Mouse (Mus musculus) mature B cell (primary cell): ENCODE results near the gene Lemd1.

Experiments used
- in situ Hi-C: fragments of 300-500 bp; cut with MboI; formaldehyde crosslinking; loops from 2 replicates; pipeline ENCODE4 v1.14.3; 2019

The Lemd1 gene

DNA sequence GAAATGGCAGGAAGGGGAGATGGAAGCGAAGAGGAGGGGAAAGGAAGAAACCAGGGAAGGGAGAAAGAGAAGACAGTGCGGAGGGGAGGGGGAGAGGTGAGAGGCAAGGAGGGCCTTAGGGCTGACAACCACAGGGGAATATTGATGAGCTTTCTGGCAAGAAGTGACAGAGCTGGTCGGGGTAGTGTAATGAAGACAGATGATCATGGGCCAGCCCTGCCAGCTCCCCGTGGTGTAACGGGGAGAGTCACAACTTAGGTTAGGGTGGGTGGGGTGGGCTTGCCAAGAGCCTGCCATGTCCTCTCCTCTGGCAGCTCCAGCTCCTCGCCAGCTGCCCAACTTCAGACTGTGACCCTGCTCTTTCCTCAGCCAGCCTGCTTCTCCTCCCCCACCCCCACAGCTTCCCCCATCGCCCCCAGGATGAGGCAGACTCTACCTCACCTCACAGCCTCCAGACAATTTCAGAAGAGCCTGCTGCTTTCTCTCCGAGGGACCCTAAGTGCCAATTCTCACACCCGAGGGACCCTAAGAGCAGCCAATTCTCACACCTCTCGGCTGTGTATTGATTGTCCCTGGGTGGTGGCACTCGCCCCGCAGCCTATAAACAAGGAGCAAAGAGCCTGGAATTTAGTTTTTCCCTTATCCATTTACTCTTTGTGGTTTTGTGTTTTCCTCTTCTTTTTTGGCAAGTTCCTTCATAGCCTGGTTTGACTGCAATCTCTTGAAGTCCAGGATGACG, 26.3 kb upstream of the Lemd1 start:
- in situ Hi-C loops, result no loop called here

DNA sequence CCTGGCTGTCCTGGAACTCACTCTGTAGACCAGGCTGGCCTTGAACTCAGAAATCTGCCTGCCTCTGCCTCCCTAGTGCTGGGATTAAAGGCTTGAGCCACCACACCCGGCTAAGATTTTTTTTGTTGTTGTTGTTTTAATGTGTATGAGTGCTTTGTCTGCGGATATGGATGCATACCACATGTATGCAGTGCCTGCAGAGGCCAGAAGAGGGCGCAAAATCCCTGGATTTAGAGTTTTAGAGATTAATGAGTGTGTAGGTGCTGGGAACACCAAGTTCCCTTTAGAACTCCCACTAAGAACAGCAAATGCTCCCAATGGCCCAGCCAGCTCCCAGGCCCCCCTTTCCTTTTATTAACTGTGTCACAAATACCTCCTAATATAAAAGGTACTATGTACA, 25.4 kb upstream of the Lemd1 start:
- in situ Hi-C loops, result no loop called here

DNA sequence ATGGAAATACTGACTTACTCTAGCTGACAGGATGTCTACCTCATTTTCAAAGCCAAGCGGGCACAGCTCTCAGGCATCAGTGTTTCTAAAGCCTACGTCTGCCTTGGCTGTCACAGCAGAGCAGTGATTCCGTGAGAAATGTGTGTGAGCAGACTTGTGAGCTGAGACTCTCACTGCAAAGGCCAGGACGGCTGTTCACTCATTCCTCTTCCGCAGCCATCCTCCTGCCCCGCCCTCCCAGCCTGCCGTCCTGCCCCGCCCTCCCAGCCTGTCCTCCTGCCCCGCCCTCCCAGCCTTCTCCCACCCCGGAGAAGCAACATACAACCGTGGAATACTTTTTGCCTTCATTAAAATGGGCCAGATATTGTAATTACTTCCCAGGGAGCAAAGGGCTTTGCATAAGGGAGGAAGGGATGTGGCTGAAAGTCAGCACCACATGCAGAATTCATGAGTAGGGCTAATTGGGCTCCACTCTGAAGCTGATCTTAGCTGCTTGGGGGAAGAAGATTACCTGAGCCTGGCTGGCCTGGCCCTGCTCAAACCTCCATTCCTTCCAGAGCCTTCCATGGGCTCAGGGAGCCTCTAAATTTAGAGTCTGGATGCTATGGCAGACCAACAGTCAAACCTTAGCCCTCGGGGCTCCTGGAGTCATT, 23.0 kb upstream of the Lemd1 start:
- in situ Hi-C loops, result no loop called here

DNA sequence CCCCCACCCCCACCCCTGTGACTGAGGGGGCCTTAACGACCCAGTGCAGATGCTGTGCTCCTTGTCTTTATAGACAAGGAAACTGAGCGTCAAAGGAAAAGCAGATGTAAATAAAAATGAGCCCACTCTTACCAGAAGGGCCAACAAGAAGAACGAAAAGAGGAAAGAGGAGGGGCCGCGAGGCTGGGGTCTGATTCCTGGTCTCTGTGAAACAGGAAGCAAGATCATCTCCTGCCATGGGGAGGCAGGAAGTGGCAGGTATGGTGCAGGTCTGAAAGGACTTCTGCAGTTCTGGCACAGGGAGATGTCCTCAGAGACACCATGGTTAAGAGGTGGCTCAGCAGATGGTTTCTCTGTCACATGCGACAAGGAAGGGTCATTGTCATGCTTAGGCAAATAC, 20.5 kb upstream of the Lemd1 start:
- in situ Hi-C loops, result no loop called here

DNA sequence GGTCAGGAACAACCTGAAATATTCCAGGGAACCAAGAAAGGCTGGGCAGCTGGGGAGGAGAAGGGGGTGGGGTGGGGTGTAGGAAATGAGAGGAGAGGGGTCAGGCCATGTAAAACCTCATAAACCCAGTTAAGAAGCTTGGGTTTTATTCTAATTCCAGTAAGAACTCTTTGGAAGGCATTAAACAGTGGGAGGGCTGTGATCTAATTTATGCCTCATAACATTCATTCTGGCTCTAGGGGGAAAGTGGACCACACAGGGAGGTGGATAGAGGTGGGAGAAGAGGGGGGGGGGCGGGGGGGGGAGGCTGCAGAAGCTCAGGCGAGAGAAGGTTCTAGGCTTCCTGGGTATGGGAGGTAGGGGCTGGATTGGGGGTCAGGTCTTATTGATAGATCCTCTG, 19.6 kb upstream of the Lemd1 start:
- in situ Hi-C loops, result no loop called here

DNA sequence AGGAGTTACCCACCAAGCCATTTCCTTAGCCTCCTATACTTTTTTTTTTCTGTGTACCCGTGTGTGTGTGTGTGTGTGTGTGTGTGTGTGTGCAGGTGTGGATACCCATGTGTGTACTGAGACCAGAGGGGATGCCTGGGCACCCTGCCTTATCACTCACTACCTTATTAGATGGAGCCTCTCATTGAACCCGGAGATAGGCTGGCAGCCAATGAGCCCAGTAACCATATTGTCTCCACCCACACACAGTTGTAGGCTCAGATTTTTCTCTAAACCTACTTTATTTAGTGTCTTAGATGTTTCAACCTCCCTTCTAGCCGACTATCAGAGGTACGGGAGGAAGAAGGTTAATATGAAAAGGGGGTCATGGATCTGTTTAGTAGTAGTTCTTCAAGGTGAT, 4.9 kb upstream of the Lemd1 start:
- in situ Hi-C loops, result no loop called here

DNA sequence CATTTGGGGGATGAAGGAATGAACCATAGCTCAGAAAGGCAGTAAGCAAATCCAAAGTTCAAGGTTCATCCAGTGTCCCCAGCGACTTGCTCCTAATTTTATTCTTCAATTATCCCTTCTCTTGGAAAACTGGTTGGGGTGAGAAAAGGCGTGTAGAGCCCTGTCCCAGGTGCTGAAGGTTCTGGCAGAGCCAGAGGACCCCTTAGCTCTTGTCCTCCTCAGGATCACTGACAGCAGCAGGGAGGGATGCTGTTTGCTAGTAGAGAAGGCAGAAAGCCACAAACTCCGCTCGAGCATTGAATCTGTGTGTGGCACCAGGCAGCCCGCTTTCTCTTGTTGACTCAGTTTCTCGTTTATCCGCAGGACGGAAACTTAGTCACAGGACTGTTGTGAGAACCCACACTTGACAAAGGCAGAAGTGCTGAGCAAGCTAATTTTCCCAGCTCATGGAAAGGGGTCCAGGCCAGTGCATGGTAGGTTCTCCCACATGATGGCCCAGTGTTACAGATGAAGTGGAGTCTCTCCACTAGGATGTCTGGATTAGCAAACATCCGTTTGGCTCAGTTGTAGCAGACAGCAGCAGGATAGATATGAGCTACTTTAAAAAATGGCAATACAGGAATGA, 2.7 kb upstream of the Lemd1 start:
- in situ Hi-C loops, result no loop called here

DNA sequence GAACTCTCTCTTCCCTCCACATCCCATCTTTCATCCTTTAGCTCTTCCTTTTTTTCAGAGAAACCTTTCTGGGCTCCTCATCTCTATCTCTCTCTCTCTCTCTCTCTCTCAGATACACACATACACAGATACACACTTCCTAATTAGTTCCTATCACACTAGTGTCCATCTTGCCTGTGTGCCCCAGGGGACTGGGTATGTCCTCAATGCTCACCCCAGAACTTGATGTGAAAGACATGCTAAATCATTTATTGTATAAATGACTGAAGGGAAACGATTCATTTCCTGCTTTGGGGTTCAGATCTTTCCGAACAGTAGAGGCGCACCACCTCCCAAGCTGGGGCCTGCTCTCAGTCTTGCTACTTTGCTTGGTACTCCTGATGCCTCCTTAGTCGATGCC, 2.0 kb upstream of the Lemd1 start:
- in situ Hi-C loops, result no loop called here

DNA sequence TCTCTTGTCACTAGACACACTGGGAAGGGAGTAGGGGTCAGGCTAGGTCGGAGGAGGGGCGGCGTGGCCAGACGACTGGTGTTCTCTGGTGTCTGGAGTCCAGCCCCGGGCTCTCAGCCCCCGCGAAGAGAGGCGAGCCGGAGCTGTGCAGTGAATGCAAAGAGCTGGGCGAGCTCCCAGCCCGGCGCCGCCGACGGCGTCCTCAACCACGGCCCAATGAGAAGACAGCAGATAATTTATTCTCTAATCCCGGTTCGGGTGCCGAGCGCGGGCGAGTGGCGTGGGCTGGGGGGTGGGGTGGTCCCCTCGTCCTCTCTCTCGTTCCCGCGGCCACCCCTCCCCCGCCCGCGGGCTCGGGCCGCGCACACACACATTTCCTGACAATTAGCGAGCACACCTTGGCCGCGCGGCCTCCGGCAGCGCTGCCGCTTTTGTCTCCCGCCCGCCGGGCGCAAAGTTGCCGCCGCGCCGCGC, 1.2 kb upstream of the Lemd1 start:
- in situ Hi-C loops, result no loop called here

DNA sequence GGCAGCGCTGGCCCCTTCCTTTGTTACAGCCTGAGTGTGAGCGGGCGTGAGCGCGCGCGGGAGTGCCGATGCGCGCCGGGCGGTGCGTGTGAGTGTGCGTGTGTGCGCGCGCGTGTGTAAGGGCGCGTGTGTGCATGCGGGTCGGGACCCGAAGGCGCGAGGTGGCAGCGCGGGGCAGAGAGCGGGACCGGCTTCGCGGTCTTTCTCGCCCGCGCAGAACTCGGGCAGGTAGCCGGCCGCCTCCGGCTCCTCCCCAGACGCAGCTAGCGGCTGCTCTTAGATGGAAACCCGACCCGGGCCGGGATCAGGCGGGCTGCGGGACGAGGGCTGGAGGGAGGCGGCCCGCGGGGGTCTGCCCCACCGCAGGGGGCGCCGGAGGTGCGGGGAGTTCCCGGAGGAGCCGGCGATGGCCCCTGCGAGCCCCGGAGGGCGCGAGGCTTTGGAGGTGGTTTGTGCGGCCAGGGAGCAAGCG, 574 bp upstream of the Lemd1 start:
- in situ Hi-C loops, result no loop called here

DNA sequence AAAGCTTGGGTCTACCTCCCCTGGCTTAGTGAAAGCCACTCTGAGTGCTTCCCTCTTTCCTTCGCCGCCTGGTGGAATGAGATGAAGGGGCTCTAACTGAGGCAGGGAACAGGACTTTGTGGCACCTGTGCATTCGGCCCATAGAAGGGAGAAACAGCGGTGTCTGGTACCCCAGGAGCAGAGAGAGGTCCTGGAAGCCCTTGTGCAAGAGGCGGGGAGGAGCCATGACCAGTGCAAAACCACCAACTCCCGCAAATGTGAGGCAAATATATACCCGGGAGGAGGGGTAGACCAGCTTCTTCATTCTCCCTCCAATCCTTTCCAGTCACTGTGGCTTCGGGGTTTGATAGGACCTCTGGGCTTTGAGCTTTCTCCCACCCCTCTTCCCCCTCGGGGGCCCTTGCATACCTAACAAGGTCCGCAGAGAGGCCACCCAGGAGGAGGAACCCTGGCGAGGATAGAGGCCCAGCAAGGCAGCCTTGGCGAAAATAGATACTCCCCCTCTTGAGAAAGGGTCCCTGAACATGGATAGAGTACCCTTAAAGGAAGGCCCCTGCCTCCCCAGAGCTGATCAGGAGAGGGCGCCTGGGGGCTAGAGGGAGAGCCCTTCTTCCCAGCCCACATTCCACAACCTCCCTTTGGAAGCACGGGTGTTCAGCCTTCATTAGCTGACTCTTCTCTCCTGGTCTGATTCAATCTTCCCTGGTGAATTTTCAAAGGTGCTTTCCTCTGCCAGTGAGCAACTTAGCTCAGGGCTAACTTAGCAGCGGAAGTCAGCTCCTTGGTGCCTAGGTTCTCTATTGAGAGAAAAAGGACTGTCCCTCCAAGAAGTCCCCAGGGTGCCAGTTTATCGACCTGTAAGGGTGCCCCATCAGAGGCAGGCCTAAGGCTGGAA, 802 bp downstream of the Lemd1 start:
- in situ Hi-C loops, result no loop called here

DNA sequence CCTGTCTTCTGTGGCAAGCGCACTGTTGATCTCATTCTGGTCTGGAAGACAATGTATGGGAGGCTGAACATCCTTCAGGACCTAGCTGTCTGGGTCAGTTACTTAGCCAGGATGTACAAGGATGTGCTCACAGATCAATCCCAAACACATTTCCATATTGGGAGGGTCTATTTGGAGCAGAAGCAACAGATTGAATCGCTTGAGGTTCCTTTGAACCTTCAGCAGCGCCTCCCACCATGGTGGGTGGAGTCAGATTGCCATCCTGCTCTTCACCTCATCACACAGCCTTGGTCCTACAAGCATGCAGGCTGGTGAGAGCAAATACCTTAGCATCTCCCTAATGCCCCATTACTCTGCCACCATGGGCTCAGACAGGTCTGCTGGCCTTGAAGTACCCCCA, 2.6 kb downstream of the Lemd1 start:
- in situ Hi-C loops, result no loop called here

DNA sequence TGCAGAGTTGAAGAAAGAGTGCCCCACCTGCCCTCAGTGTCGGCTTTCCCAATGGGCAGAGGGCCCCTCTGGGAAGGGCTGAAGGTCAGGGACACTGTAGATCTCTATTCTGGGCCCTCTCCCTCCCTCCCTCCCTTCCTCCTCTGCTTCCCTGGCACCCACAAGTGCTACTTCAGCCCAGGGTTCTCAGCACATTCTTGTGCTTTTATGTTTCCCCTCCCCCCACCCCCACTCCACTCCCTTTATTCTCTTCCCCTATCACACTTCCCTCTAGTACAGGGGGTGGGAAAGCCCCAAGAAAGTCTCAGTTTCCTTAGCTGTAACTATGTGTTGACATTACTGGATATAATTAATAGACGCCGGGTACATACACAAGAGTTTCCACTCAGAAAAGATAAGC, 3.4 kb downstream of the Lemd1 start:
- in situ Hi-C loops, result no loop called here

DNA sequence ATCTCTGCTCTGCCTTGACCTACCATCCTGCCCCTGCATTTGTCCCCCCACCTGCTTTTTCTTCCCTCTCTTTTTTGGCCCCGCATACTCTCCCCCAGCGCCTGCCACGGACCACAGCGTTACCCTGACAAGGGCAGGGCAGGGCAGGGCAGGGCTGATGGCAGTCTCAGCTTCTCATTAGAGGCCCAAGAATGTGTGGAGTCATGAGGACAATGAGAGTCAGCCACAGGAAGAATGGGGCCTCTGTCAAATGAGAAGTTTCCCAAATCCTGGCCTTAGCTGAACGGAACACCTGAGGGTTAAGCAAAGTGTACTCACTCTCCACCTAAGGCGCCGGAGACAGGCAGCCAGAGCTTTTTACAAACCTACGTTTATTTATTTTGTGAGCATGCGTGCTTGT, 3.9 kb downstream of the Lemd1 start:
- in situ Hi-C loops, result no loop called here

DNA sequence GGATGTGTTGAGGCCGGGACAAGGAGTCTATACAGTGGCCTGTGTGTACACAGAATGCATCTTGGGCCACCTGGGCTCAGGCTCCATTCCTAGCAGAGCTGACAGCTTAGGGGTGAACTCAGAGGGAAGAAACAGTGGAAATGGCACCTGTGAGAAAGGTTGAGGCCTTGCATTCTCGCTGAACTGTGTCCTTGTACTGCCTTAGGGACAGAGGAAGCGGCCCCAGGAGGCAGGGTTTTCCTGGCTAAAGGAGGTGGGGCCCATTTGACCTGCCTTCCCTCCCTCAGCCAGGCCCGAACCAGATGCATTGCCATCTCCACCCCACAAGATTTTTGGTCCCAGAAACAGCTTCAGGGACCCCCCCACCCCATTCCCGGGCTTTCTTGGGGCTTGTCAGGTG, 4.5 kb downstream of the Lemd1 start:
- in situ Hi-C loops, result no loop called here

DNA sequence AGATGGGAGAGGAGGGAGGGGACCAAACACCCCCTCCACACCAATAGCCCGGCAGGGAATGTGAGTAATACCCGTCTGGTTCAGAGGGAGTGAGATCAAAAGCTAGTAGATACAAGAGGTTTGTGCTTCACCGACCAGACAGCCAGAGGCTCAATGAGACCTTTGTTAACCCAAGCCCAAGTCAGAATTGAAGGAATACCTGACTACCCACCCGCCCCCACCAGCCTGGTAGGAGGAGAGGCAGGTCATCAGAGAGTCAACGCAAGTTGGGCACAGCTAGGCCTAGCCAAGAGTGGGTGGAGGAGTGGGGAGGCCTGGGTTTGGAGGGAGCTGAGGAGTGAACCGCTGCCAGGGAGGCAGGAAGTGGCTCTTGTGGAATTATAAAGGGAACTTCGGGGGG, 5.1 kb downstream of the Lemd1 start:
- in situ Hi-C loops, result no loop called here

DNA sequence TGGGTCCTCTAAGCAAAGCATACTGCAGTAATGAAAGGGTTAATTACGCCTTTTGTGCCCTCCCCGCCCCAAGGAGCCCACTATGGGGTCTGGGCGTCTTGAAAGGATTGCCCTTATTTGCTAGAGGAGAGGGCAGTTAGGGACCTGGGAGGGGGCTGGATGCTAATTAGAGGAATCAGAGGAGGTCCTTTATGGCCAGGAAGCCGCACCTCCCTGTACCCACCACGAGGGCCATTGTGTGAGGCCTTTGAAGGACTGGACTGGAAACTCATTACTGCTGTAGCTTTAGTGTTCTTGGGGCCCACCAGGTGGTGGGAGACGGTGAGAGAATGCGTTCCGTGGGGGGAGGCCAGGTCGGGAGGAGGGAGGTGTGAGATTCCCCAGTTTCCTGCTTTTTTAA, 6.4 kb downstream of the Lemd1 start:
- in situ Hi-C loops, result no loop called here

DNA sequence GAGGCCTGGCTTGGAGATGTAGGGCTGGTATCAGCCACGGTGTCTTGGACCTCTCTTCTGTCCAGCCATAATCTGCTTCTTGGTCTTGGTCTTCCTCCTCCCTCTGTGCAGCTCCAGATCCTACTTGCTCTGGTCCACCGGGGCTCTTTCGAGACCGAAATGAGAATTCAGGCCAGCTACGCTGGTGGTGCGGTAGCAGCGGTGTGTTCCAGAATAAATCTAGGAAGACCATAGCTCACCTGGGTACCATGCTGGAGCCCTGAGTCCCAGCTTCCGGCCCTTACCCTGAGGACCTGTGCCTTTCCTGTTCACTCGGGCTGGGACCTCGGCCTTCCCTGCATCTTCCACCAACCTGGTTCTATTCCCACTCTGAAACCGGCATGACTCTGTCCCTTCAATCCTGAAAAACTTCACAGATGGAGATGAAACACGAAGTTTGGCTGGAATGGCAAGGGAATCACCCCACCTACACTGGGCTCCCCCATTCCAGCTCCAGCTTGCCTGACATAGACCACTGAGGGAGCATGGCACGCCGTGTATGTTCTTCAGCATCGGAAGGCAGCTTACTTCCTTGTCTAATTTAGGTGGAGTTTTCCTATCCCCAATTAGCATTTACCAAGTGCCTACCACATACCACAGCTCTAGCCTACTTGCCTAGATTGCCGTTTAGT, 7.3 kb downstream of the Lemd1 start:
- in situ Hi-C loops, result no loop called here

DNA sequence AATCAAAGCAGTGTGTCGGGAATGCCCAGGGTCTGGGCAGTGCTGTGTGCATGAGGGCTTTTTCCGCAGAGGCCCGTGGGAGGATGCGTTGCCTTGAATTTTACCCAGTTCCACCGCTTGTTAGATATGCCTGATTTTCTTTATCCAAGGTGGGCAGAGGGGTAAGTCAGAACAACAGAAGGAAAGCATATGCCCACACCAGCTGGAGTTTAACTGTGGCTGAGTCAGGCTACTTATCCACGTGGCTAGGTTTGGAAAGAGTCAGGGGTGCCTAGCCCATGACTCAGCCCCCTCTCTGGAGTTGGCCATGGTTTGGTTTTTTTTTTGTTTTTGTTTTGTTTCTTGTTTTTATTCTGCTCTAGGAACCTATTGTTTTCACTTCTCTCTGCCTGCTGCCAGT, 8.0 kb downstream of the Lemd1 start:
- in situ Hi-C loops, result no loop called here

DNA sequence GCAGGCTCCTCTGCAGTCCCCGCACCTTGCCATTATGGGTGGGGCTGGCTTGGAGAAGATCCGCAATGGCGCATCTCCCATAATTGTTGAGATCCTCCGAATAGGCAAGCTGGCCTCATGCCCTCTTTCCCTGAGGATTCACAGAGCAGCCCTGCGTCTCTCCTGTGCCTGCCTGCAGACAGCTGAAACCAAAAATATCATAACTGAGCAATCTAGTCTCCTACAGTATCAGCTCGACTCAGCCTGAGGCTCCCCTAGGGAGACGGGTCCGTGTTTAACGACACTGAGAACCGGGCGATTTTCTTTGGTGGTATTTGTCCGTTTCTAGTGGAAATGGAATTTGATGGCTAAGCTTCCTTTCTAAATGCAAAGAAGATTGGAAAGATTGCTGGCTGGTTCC, 8.7 kb downstream of the Lemd1 start:
- in situ Hi-C loops, result no loop called here
